Mouse (Mus musculus) embryo, embryonic 11 days (tissue): ENCODE measurements around the gene Asb11.

Source experiments
- DNase-seq: peaks from one replicate; pipeline ENCODE4 v3.0.0-alpha.2; 2015

Asb11 gene

GRCm38 (mm10) chrX:164446106-164446551 lies 9.3 kb downstream of the Asb11 start:
- no peak for DNase-seq

- DNase-seq = no peak
These were observed 10.3 kb downstream of the Asb11 start for GRCm38 (mm10) chrX:164446835-164447681.

- no peak for DNase-seq
These were observed 10.9 kb downstream of the Asb11 start for GRCm38 (mm10) chrX:164447682-164448071.

GRCm38 (mm10) chrX:164449201-164449600 lies 12.4 kb downstream of the Asb11 start:
- DNase-seq = peak; percentile 58

GRCm38 (mm10) chrX:164459205-164459878 lies 22.5 kb downstream of the Asb11 start:
- no peak for DNase-seq

GRCm38 (mm10) chrX:164502258-164502657 lies 65.5 kb downstream of the Asb11 start:
- DNase-seq = no peak

- peak; percentile 39 for DNase-seq
These were observed 69.1 kb downstream of the Asb11 start, which contains the start of gene Asb9 for GRCm38 (mm10) chrX:164505709-164506498. Gene Asb9 (plus strand): TSS chrX:164506327.

GRCm38 (mm10) chrX:164507068-164507467 lies 70.3 kb downstream of the Asb11 start:
- DNase-seq = no peak

GRCm38 (mm10) chrX:164508728-164509127 lies 71.9 kb downstream of the Asb11 start:
- no peak for DNase-seq
